Mouse (Mus musculus): ENCODE measurements around the gene Map3k4.

DNA sequence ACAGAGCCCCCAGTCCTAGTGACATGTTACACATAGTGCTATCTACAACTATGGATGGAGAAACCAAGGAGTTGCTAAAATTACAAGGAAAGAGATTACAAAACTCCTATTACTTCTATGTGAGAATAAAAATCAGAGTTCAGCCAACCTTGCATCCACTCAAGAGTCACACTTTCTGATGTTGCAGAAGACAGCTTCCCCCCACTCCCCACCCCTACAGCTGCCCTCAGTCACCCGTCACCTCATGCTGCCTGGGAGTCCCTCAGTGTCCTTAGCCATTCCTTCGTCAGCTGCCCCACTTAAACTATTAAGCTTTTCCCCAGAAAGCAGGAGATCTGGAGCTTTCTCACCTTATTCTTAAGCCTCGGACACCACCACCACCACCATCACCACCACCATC lies 54.3 kb downstream of the Map3k4 start:
- TF ChIP-seq MAFK (IDR thresholded peaks at IDR 0.05; ENCODE audit: insufficient read depth, low read depth, low read length) (no peak), HCFC1 (IDR thresholded peaks at IDR 0.05; ENCODE audit: borderline replicate concordance, insufficient read depth, low read length) (no peak), CHD2 (IDR thresholded peaks at IDR 0.05; ENCODE audit: low read depth, low read length) (no peak), ZNF384 (IDR thresholded peaks at IDR 0.05; ENCODE audit: low read depth, low read length) (no peak)
